Mouse (Mus musculus): ENCODE data around the gene Gm5662. TPM values are rescaled to one million over a fixed set of nuclear protein-coding genes. Genes with fewer than 3 reads are reported as not detected.
"Not testable (repeated sequence)": the region's sequence is repeated elsewhere in the genome, so short reads cannot be mapped to it uniquely, and the experiment has no call there.

Gm5662 gene
- total RNA-seq (2021) = not detected
- long read RNA-seq, experiment 1 = 0 reads
- long read RNA-seq, experiment 2 = 0 reads

DNA sequence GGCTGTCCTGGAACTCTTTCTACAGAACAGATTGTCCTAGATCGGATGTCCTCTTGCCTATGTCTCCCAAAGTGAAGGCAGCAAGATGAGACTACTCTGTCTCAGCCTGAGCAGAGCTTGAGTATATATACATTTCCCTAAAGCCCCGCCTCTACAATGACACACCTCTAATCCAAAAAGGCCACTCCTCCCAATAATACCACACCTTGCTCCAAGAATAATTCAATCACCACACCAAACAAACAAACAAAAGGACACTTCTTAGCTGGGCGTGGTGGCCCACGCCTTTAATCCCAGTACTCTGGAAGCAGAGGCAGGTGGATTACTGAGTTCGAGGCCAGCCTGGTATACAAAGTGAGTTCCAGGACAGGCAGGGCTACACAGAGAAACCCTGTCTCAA lies at the start of gene Gm5662:
Gm5662 (minus strand) TSS at position 101 of the 400 bp plus-strand sequence.
- not testable (repeated sequence) for DNase-seq (ENCODE audit: low spot score in 2 of 2)

DNA sequence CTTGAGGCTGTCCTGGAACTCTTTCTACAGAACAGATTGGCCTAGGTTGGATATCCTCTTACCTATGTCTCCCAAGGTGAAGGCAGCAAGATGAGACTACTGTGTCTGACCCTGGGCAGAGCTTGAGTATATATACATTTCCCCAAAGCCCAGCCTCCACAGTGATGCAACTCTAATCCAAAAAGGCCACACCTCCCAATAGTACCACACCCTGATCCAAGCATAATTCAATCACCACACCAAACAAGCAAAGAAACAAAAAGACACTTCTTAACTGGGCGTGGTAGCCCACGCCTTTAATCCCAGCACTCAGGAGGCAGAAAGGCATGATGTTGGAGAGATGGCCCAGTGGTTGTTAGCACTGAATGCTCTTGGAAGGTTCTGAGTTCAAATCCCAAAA lies 49.6 kb upstream of the Gm5662 start, which contains the start of gene Gm5039:
Gm5039 (minus strand) TSS at position 101 of the 400 bp plus-strand sequence.
- not testable (repeated sequence) for DNase-seq (ENCODE audit: low spot score in 2 of 2)

DNA sequence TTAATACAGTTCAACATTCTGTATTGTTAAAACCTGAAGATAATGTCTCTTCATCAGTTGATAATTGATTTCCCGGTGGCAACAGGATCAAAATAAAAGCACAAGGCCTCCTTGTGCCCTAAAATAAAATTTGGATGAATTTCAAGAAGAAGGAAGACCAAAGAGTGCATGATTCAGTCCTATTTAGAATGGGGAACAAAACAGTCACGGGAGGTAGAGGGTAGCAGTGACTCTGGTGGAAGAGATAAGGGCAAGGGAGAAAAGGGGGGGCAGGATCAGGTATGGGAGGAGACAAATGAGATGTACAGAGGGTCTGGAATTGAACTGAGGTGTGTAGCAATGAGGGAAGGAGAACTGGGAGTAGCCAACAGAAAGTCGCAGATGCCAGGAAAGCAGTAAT lies 40.3 kb upstream of the Gm5662 start:
- DNase-seq (ENCODE audit: low spot score in 2 of 2) = no peak

DNA sequence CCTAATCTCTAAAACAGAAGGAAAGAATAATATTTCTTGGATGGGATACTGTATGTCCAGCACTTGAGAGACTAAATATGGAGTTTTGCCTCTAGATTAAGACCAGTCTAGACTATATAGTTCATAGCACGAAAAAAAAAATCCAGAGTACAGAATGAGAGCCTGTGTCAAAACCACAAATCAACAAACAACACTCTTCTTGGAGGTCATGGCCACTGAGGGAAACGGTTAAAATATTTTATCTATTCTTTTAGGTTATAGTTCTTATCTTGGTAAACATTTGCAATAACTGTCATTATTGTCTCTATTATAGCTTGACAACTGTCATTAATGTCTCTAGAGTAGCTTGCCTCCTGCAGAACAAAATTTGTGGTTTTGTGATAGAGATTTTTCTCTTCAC lies 22.9 kb upstream of the Gm5662 start:
- DNase-seq (ENCODE audit: low spot score in 2 of 2) = not testable (repeated sequence)

DNA sequence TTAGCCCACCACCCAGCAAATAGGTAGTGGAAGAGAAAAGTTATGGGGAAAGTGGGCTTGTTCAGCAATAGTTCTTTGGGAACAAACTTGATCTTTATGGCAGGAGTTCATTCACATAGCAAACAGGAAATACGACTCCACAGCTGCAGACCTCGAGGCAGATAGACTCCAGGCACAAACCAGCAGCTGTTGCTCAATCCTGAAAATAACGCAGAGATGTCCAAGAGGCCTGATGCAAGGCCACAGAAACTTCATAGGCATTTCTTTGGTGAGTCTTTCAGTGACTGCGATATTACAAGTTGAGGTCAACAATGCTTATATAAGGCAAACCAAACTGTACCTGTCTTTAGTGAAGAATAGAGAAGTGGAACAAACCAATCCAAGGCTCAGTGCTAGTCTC lies 18.8 kb upstream of the Gm5662 start:
- DNase-seq (ENCODE audit: low spot score in 2 of 2) = not testable (repeated sequence)

DNA sequence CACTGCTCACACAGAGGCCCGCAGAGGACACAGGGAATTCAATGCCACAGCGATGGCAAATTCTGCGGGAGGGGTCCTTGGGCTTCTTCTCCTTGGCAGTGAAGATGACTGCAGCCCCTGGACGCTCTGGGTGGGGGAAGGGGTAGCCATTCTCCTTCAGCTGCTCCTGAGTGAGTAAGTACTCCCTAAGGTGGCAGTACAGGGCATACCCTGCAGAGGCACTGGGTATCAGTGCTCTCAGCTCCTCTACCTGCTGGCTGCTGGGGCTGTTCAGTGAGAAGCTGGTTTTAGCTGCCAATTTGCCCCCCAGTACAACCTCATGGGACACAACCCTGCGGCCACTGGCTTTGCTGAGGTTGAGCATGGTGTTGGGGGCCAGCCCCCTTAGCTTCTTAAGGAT lies 10.9 kb upstream of the Gm5662 start:
- DNase-seq (ENCODE audit: low spot score in 2 of 2) = not testable (repeated sequence)

DNA sequence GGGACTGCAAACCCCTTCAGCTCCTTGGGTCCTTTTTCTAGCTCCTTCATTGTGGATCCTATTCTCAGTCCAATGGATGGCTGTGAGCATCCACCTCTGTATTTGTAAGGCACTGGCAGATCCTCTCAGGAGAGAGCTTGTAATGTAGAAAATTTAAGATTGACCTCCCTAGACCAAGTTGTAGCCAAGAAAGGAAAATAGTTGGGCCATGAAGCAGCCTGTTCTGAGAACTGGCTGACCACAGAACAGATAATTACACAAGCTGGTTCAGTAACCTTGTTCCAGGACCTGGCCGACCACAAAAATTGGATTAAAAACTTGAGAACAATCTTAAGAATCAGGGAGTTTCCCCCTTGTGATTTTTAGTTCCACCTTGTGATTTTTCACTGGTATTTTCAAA lies 17.1 kb downstream of the Gm5662 start:
- DNase-seq (ENCODE audit: low spot score in 2 of 2) = no peak

DNA sequence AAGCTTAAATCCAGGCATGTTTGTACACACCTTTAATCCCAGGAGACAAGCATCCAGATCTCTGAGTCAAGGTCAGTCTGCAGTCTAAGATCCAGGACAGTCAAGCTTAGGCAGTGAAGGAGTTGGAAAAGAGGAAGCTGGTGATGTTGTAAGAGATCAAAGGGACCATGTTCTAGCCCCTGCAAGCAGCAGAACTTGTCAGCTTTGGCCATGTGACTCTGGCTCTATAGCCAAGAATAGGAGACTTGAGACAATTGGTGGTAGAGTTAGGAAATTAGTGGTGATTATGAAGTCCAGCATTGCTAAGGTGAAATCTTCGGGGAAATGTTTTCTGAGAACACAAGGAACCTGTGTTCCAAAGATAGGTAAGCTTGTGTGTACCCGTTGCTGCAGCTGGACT lies 18.4 kb downstream of the Gm5662 start:
- not testable (repeated sequence) for DNase-seq (ENCODE audit: low spot score in 2 of 2)

DNA sequence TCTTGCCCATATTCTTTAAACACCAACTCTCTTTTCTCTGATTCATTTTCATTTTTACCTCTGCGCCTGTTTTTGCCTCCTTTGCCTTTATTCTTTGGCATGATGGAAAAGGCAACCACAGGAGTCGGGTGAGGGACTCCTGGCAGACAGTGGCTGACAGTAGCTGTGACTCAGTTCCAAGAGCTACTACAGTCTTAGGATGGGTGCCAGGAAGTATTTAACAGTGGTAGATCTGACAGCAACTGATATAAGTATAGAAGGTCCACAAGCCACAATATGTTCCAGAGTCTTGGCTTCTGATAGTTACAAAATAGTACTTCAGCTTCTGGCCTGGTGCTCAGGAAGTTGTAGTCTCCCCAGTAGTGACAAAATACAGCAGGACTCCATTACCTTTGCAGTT lies 24.3 kb downstream of the Gm5662 start, which contains the start of gene Gm8332:
Gm8332 (minus strand) TSS at position 101 of the 400 bp plus-strand sequence.
- DNase-seq (ENCODE audit: low spot score in 2 of 2) = not testable (repeated sequence)

DNA sequence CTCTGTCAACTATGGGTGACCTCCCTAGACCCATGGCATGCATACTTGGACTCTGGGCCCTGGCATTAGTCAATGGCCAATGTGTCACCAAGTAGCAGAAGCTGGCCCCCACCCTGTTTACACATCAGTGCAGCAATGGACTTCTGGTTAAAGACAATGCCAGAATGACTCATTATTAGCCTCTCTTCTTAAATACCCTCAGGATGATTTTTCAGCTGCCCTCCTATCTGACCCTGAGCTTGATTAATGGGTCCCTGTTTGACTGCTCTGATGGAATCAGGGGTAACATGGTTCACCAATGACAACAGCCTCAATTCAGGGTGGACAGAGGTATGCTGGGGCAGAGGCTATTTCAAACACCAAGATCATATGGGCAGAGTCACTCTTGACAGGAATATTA lies 28.5 kb downstream of the Gm5662 start:
- DNase-seq (ENCODE audit: low spot score in 2 of 2) = not testable (repeated sequence)

DNA sequence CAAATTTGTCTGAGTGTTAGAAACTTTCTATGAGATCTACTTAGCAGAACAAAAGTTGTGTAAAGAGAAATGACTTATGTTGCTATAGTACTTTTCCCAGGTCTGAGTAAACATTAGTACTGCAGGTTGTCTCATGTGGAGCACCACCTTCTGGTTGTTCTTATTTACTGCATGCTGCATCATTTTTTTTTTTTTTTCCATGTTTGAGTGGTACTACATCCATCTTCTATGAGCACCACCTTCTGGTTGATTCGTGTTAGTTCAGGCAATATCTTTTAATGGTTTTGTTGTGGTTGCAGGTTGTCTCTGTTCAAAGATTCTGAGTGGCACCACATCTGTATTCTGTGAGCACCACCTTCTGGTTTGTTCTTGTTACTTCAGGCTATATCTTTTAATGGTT lies 31.4 kb downstream of the Gm5662 start:
- DNase-seq (ENCODE audit: low spot score in 2 of 2) = not testable (repeated sequence)

Other genes with a start within 250 kb of the Gm5662 start
- not detected for gene Gm2056, start 247.5 kb downstream of the Gm5662 start, total RNA-seq (2021)
- gene Gm16368, start 190.8 kb downstream of the Gm5662 start, total RNA-seq (2021) = not detected
- gene Gm10436, start 92.4 kb downstream of the Gm5662 start, total RNA-seq (2021) = not detected
- not detected for gene Gm8332, start 24.4 kb downstream of the Gm5662 start, total RNA-seq (2021)
- gene Gm5039, start 49.5 kb upstream of the Gm5662 start, total RNA-seq (2021) = not detected
- gene Adck1, start 86.1 kb upstream of the Gm5662 start, total RNA-seq (2021) = 10 to 100 TPM; 18.7 to 19.1 TPM

Measured in adrenal gland, adult 18-20 months (tissue).